Mouse (Mus musculus) embryonic fibroblast, embryonic 13.5 days (primary cell): ENCODE data around the gene Taf5.

Source experiments
- CTCF ChIP-seq: IDR thresholded peaks from 2 replicates; pipeline ENCODE4 v1.5.1; 2011; ENCODE audit warnings: mild to moderate bottlenecking, control low read depth, low read length, moderate library complexity, borderline replicate concordance; ENCODE audit not compliant: insufficient read depth
- POLR2A ChIP-seq: IDR thresholded peaks from 2 replicates; pipeline ENCODE4 v1.6.1; 2011; ENCODE audit warnings: low read depth, mild to moderate bottlenecking, control low read depth, low read length, moderate library complexity

DNA sequence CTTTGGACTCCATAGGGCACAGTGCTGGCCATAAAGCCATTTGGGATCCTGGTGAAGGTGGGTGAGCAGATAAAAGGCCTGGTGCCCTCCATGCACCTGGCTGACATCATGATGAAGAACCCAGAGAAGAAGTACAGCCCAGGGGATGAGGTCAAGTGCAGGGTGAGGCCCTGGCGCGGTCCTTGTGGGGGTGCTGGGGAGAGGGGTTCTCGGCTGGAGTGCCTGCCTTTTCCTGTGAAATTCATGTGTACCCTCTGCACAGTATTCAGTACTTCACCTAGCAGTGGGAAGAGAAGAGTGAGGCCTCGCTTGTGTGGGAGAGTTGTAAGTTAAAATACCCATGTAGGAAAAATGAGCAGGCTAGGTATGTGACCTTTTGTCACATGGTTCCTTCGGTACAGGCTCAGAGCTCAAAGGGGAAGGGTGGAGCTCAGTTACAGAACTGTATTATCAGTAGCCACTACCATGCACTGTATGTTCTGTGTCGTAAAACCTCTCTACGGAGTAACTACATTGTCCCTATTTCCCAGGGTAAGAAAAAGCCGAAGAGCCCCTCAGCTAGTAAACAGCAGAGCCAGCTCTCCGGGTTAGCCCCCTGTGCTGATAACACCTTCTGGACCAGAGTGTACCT lies 37.2 kb downstream of the Taf5 start:
- no peak for TF ChIP-seq POLR2A
- TF ChIP-seq CTCF = no peak
